Mouse (Mus musculus) thymus, adult 2 months (tissue): ENCODE measurements at regions not wholly inside any gene's neighbourhood (a gene's known extent, or its start where the extent isn't known, plus 50 kb on each side); places are given as distances from the start of the nearest gene placed in this dataset.

Experiments used
- CTCF ChIP-seq: fragments of 200-500 bp; IDR thresholded peaks from 2 replicates; pipeline ENCODE4 v1.5.1; 2012; ENCODE audit warnings: mild to moderate bottlenecking, control low read depth, low read length, moderate library complexity, borderline replicate concordance; ENCODE audit not compliant: control insufficient read depth, poor library complexity, insufficient read depth; ENCODE audit errors: extremely low read depth
- POLR2A ChIP-seq: fragments of 200-500 bp; IDR thresholded peaks from 2 replicates; pipeline ENCODE4 v1.6.1; 2012; ENCODE audit warnings: mild to moderate bottlenecking, low read length, control low read depth, moderate library complexity; ENCODE audit not compliant: control insufficient read depth, poor library complexity, insufficient read depth; ENCODE audit errors: extremely low read depth

GRCm38 (mm10) chr13:47716265-47716664 is 544.8 kb upstream of the Id4 start:
- TF ChIP-seq CTCF, result no peak
- TF ChIP-seq POLR2A, result no peak
